Mouse (Mus musculus) neural tube, embryonic 13.5 days (tissue): ENCODE measurements around the gene Vwa8. TPM values are rescaled to one million over a fixed set of nuclear protein-coding genes. Genes with fewer than 3 reads are reported as not detected.

Experiments used
- ATAC-seq: fragments of 200-750 bp; cut with Nextera tagmentation; 2 replicates; pipeline ENCODE4 v1.8.0; 2017; ENCODE audit warnings: low read depth, mild to moderate bottlenecking, moderate TSS enrichment, moderate library complexity
- H3K27ac ChIP-seq: fragments of 300-500 bp; sonication (generic); replicated peaks from 2 replicates; pipeline ENCODE4 v1.5.1; 2015; ENCODE audit warnings: moderate library complexity, mild to moderate bottlenecking, inconsistent platforms
- H3K27me3 ChIP-seq: fragments of 300-500 bp; sonication (generic); 2 replicates; pipeline ENCODE4 v1.6.1; 2015; ENCODE audit warnings: mild to moderate bottlenecking, inconsistent platforms
- H3K36me3 ChIP-seq: fragments of 300-500 bp; sonication (generic); 2 replicates; pipeline ENCODE4 v1.6.1; 2015; ENCODE audit warnings: mild to moderate bottlenecking, inconsistent platforms
- H3K4me1 ChIP-seq: fragments of 300-500 bp; sonication (generic); replicated peaks from 2 replicates; pipeline ENCODE4 v1.6.1; 2015; ENCODE audit warnings: inconsistent platforms
- H3K4me2 ChIP-seq: fragments of 300-500 bp; sonication (generic); 2 replicates; pipeline ENCODE4 v1.6.1; 2015; ENCODE audit warnings: inconsistent platforms, mild to moderate bottlenecking, moderate library complexity
- H3K4me3 ChIP-seq: fragments of 300-500 bp; sonication (generic); 2 replicates; pipeline ENCODE4 v1.5.1; 2015; ENCODE audit warnings: mild to moderate bottlenecking, inconsistent platforms
- H3K9ac ChIP-seq: fragments of 300-500 bp; sonication (generic); 2 replicates; pipeline ENCODE4 v1.6.1; 2015; ENCODE audit warnings: moderate library complexity, mild to moderate bottlenecking, inconsistent platforms
- H3K9me3 ChIP-seq: fragments of 300-500 bp; sonication (generic); 2 replicates; pipeline ENCODE4 v1.6.1; 2016; ENCODE audit warnings: inconsistent platforms
- WGBS: fragments of 180-500 bp; shearing (Covaris S2); methylation state at CpG from one replicate; pipeline ENCODE4 v1.1.7; 2015; 5-methylcytosine and 5-hydroxymethylcytosine counted together
- polyA plus RNA-seq: library from polyadenylated mRNA; unstranded; fragments of >200 nt; fragmentation: Nextera tagmentation; extraction: Ambion mirVana; gene quantifications from 2 replicates; pipeline ENCODE4 v1.2.1, GENCODE M21; 2015

Vwa8 gene
- polyA plus RNA-seq, 1 experiment from 2014 or later = 6.9 TPM

- 0 out of 2 replicates have a peak overlapping the region, but pooled peaks have one; percentile 8 for H3K9ac ChIP-seq
- H3K4me3 ChIP-seq = no peak overlapping the region
- H3K9me3 ChIP-seq = no peaks in the 10 kb centered on the region
- H3K4me2 ChIP-seq = peak overlapping the region; percentile 21; the same call in 1 of the 2 replicates
- H3K27ac ChIP-seq = no peak overlapping the region
- H3K4me1 ChIP-seq = peaks cover 10% of the 10 kb centered on the region; the same call in 1 of the 2 replicates
- no peaks in the 10 kb centered on the region for H3K27me3 ChIP-seq
- 0 out of 2 replicates have a peak, but pooled peaks cover 4% of the 10 kb centered on the region for H3K36me3 ChIP-seq
- peak; percentile 43; the same call in 1 of the 2 replicates for ATAC-seq
- 52% methylated on average over 11 of the region's 11 CpGs for WGBS
These were observed 200.7 kb downstream of the Vwa8 start for GRCm38 (mm10) chr14:79049544-79049943.

- Histone ChIP-seq H3K27me3 (no peaks in the 10 kb centered on the region), H3K4me3 (no peak overlapping the region), H3K36me3 (no peaks in the 10 kb centered on the region; the same call in 1 of the 2 replicates), H3K4me1 (no peaks in the 10 kb centered on the region), H3K4me2 (no peak overlapping the region), H3K27ac (no peak overlapping the region), H3K9ac (no peak overlapping the region), H3K9me3 (no peaks in the 10 kb centered on the region)
- ATAC-seq = no peak
- WGBS = 73% methylated on average over 3 of the region's 3 CpGs
These were observed 216.8 kb downstream of the Vwa8 start for GRCm38 (mm10) chr14:79065636-79066035.

- H3K4me3 ChIP-seq = no peak overlapping the region
- ATAC-seq = no peak
- H3K9me3 ChIP-seq = no peaks in the 10 kb centered on the region
- H3K36me3 ChIP-seq = no peaks in the 10 kb centered on the region
- no peak overlapping the region for H3K27ac ChIP-seq
- no peak overlapping the region for H3K4me2 ChIP-seq
- WGBS = 73% methylated on average over 1 of the region's 1 CpGs
- no peaks in the 10 kb centered on the region for H3K4me1 ChIP-seq
- H3K9ac ChIP-seq = no peak overlapping the region
- H3K27me3 ChIP-seq = no peaks in the 10 kb centered on the region
These were observed 220.7 kb downstream of the Vwa8 start for GRCm38 (mm10) chr14:79069515-79069914.

GRCm38 (mm10) chr14:79074786-79075185 is 225.9 kb downstream of the Vwa8 start:
- WGBS = 87% methylated on average over 8 of the region's 8 CpGs

GRCm38 (mm10) chr14:79076560-79077300 is 227.9 kb downstream of the Vwa8 start:
- no peak for ATAC-seq
- H3K4me3 ChIP-seq = no peak overlapping the region
- no peaks in the 10 kb centered on the region for H3K4me1 ChIP-seq
- H3K27me3 ChIP-seq = no peaks in the 10 kb centered on the region
- 76% methylated on average over 9 of the region's 9 CpGs for WGBS
- no peak overlapping the region for H3K4me2 ChIP-seq
- no peak overlapping the region for H3K9ac ChIP-seq
- no peaks in the 10 kb centered on the region for H3K36me3 ChIP-seq
- no peak overlapping the region for H3K27ac ChIP-seq
- no peaks in the 10 kb centered on the region for H3K9me3 ChIP-seq

More at GRCm38 (mm10) chr14:79074786-79075185, 225.9 kb downstream of the Vwa8 start:
- Histone ChIP-seq H3K27ac (no peak overlapping the region), H3K4me3 (no peak overlapping the region), H3K4me2 (no peak overlapping the region), H3K9ac (no peak overlapping the region), H3K9me3 (no peaks in the 10 kb centered on the region), H3K27me3 (no peaks in the 10 kb centered on the region), H3K4me1 (no peaks in the 10 kb centered on the region), H3K36me3 (no peaks in the 10 kb centered on the region)
- no peak for ATAC-seq

- Histone ChIP-seq H3K36me3 (no peaks in the 10 kb centered on the region), H3K9ac (no peak overlapping the region), H3K27ac (no peak overlapping the region), H3K4me1 (no peaks in the 10 kb centered on the region), H3K9me3 (no peaks in the 10 kb centered on the region), H3K4me2 (no peak overlapping the region), H3K27me3 (no peaks in the 10 kb centered on the region), H3K4me3 (no peak overlapping the region)
- 90% methylated on average over 7 of the region's 7 CpGs for WGBS
- ATAC-seq = no peak
These were observed 234.7 kb downstream of the Vwa8 start for GRCm38 (mm10) chr14:79083573-79083972.

- Histone ChIP-seq H3K4me1 (peaks cover 8% of the 10 kb centered on the region), H3K4me3 (no peak overlapping the region), H3K9ac (no peak overlapping the region), H3K27ac (no peak overlapping the region), H3K36me3 (no peaks in the 10 kb centered on the region), H3K4me2 (no peak overlapping the region), H3K27me3 (no peaks in the 10 kb centered on the region), H3K9me3 (no peaks in the 10 kb centered on the region)
- WGBS = 90% methylated on average over 5 of the region's 5 CpGs
- no peak for ATAC-seq
These were observed 237.2 kb downstream of the Vwa8 start for GRCm38 (mm10) chr14:79086006-79086405.

GRCm38 (mm10) chr14:79089464-79089863 is 240.6 kb downstream of the Vwa8 start:
- Histone ChIP-seq H3K4me3 (no peak overlapping the region), H3K27me3 (no peaks in the 10 kb centered on the region), H3K4me2 (no peak overlapping the region), H3K27ac (no peak overlapping the region), H3K9me3 (peaks cover 5% of the 10 kb centered on the region), H3K36me3 (peaks cover 7% of the 10 kb centered on the region), H3K4me1 (peaks cover 8% of the 10 kb centered on the region), H3K9ac (no peak overlapping the region)
- WGBS = 21% methylated on average over 2 of the region's 2 CpGs
- 0 out of 2 replicates have a peak, but pooled peaks have one; percentile 19 for ATAC-seq

- no peak for ATAC-seq
- no peak overlapping the region for H3K4me3 ChIP-seq
- H3K9me3 ChIP-seq = peaks cover 11% of the 10 kb centered on the region
- no peak overlapping the region for H3K4me2 ChIP-seq
- H3K4me1 ChIP-seq = no peaks in the 10 kb centered on the region
- 90% methylated on average over 12 of the region's 12 CpGs for WGBS
- no peak overlapping the region for H3K9ac ChIP-seq
- peaks cover 15% of the 10 kb centered on the region for H3K36me3 ChIP-seq
- no peaks in the 10 kb centered on the region for H3K27me3 ChIP-seq
- H3K27ac ChIP-seq = no peak overlapping the region
These were observed 248.3 kb downstream of the Vwa8 start for GRCm38 (mm10) chr14:79097181-79097580.

- WGBS = 34% methylated on average over 14 of the region's 14 CpGs
- no peaks in the 10 kb centered on the region for H3K9me3 ChIP-seq
- H3K4me1 ChIP-seq = no peaks in the 10 kb centered on the region; the same call in 1 of the 2 replicates
- no peaks in the 10 kb centered on the region for H3K27me3 ChIP-seq
- H3K27ac ChIP-seq = no peak overlapping the region
- no peaks in the 10 kb centered on the region for H3K36me3 ChIP-seq
- ATAC-seq = peak; percentile 88; the same call in 1 of the 2 replicates
- H3K9ac ChIP-seq = no peak overlapping the region
- 0 out of 2 replicates have a peak overlapping the region, but pooled peaks have one; percentile 31 for H3K4me2 ChIP-seq
- H3K4me3 ChIP-seq = no peak overlapping the region
These were observed 258.0 kb downstream of the Vwa8 start for GRCm38 (mm10) chr14:79106655-79107515.

- no peak for ATAC-seq
- Histone ChIP-seq H3K9ac (no peak overlapping the region), H3K4me1 (peaks cover 5% of the 10 kb centered on the region), H3K27me3 (no peaks in the 10 kb centered on the region), H3K4me2 (no peak overlapping the region), H3K27ac (no peak overlapping the region), H3K36me3 (no peaks in the 10 kb centered on the region), H3K9me3 (no peaks in the 10 kb centered on the region), H3K4me3 (no peak overlapping the region)
- 29% methylated on average over 1 of the region's 1 CpGs for WGBS
These were observed 260.5 kb downstream of the Vwa8 start for GRCm38 (mm10) chr14:79109375-79109774.

- peaks cover 5% of the 10 kb centered on the region for H3K4me1 ChIP-seq
- no peaks in the 10 kb centered on the region for H3K36me3 ChIP-seq
- no peak overlapping the region for H3K4me2 ChIP-seq
- WGBS = 62% methylated on average over 3 of the region's 3 CpGs
- H3K9ac ChIP-seq = no peak overlapping the region
- H3K27ac ChIP-seq = no peak overlapping the region
- no peak for ATAC-seq
- no peak overlapping the region for H3K4me3 ChIP-seq
- no peaks in the 10 kb centered on the region for H3K9me3 ChIP-seq
- no peaks in the 10 kb centered on the region for H3K27me3 ChIP-seq
These were observed 261.2 kb downstream of the Vwa8 start for GRCm38 (mm10) chr14:79110012-79110411.
